Mouse (Mus musculus): Measurements from ENCODE around the gene Caln1. TPM values are rescaled to one million over a fixed set of nuclear protein-coding genes. Genes with fewer than 3 reads are reported as not detected.

Gene Caln1
- total and polyA plus RNA-seq, 2 experiments from 2014 or later = not detected

- TF ChIP-seq EP300 (IDR thresholded peaks at IDR 0.05; ENCODE audit: low read depth) (no peak), CTCF (IDR thresholded peaks at IDR 0.05; ENCODE audit: low read depth) (no peak)
Observed at GRCm38 (mm10) chr5:130875391-130875790, 506.1 kb downstream of the Caln1 start.

GRCm38 (mm10) chr5:130880331-130880730 is 511.1 kb downstream of the Caln1 start:
- WGBS = 85% methylated on average over 5 of the region's 5 CpGs
- Histone ChIP-seq H3K9me3 (replicated peaks; ENCODE audit: control insufficient read depth, low read length) (0 out of 2 replicates have a peak, but pooled peaks cover 7% of the 10 kb centered on the region), H3K36me3 (replicated peaks; ENCODE audit: control insufficient read depth, insufficient read depth, low read length) (no peaks in the 10 kb centered on the region), H3K27ac (ENCODE audit: low read depth) (no peak overlapping the region), H3K4me3 (ENCODE audit: low read depth, low read length) (no peak overlapping the region), H3K9ac (replicated peaks; ENCODE audit: low read depth, low read length) (no peak overlapping the region), H3K4me2 (ENCODE audit: low read depth, low read length) (no peak overlapping the region), H3K27me3 (ENCODE audit: control insufficient read depth, insufficient read depth, low read length) (no peaks in the 10 kb centered on the region), H3K4me1 (ENCODE audit: control insufficient read depth, insufficient read depth) (no peaks in the 10 kb centered on the region)
- no peak for TF ChIP-seq EP300 (IDR thresholded peaks at IDR 0.05; ENCODE audit: low read depth)
- TF ChIP-seq CTCF (IDR thresholded peaks at IDR 0.05; ENCODE audit: low read depth) = no peak
- DNase-seq (ENCODE audit: low spot score) (no peak), ATAC-seq (ENCODE audit: insufficient read depth, low read depth) (no peak)

More at GRCm38 (mm10) chr5:130875391-130875790, 506.1 kb downstream of the Caln1 start:
- ATAC-seq (ENCODE audit: insufficient read depth, low read depth) = no peak
- no peak overlapping the region for H3K4me2 ChIP-seq (ENCODE audit: low read depth, low read length)
- H3K9ac ChIP-seq (replicated peaks; ENCODE audit: low read depth, low read length) = no peak overlapping the region
- H3K27me3 ChIP-seq (ENCODE audit: control insufficient read depth, insufficient read depth, low read length) = no peaks in the 10 kb centered on the region
- no peaks in the 10 kb centered on the region for H3K4me1 ChIP-seq (ENCODE audit: control insufficient read depth, insufficient read depth)
- no peak overlapping the region for H3K27ac ChIP-seq (ENCODE audit: low read depth)
- no peaks in the 10 kb centered on the region for H3K36me3 ChIP-seq (replicated peaks; ENCODE audit: control insufficient read depth, insufficient read depth, low read length)
- DNase-seq (ENCODE audit: low spot score) = no peak
- H3K4me3 ChIP-seq (ENCODE audit: low read depth, low read length) = no peak overlapping the region
- 0 out of 2 replicates have a peak, but pooled peaks cover 7% of the 10 kb centered on the region for H3K9me3 ChIP-seq (replicated peaks; ENCODE audit: control insufficient read depth, low read length)
- WGBS = 86% methylated on average over 3 of the region's 3 CpGs

GRCm38 (mm10) chr5:130891735-130892134 is 522.5 kb downstream of the Caln1 start:
- WGBS = 73% methylated on average over 5 of the region's 5 CpGs
- no peak overlapping the region for H3K27ac ChIP-seq (ENCODE audit: low read depth)
- no peaks in the 10 kb centered on the region for H3K36me3 ChIP-seq (replicated peaks; ENCODE audit: control insufficient read depth, insufficient read depth, low read length)
- no peak for DNase-seq (ENCODE audit: low spot score)
- H3K4me2 ChIP-seq (ENCODE audit: low read depth, low read length) = no peak overlapping the region
- H3K4me3 ChIP-seq (ENCODE audit: low read depth, low read length) = no peak overlapping the region
- H3K27me3 ChIP-seq (ENCODE audit: control insufficient read depth, insufficient read depth, low read length) = no peaks in the 10 kb centered on the region
- H3K9me3 ChIP-seq (replicated peaks; ENCODE audit: control insufficient read depth, low read length) = no peaks in the 10 kb centered on the region; the same call in 1 of the 2 replicates
- ATAC-seq (ENCODE audit: insufficient read depth, low read depth) = no peak
- TF ChIP-seq EP300 (IDR thresholded peaks at IDR 0.05; ENCODE audit: low read depth) = no peak
- TF ChIP-seq CTCF (IDR thresholded peaks at IDR 0.05; ENCODE audit: low read depth) = no peak
- H3K4me1 ChIP-seq (ENCODE audit: control insufficient read depth, insufficient read depth) = no peaks in the 10 kb centered on the region
- no peak overlapping the region for H3K9ac ChIP-seq (replicated peaks; ENCODE audit: low read depth, low read length)

GRCm38 (mm10) chr5:130895991-130896390 is 526.7 kb downstream of the Caln1 start:
- Histone ChIP-seq H3K27ac (ENCODE audit: low read depth) (no peak overlapping the region), H3K27me3 (ENCODE audit: control insufficient read depth, insufficient read depth, low read length) (no peaks in the 10 kb centered on the region), H3K4me2 (ENCODE audit: low read depth, low read length) (no peak overlapping the region), H3K4me3 (ENCODE audit: low read depth, low read length) (no peak overlapping the region), H3K9ac (replicated peaks; ENCODE audit: low read depth, low read length) (no peak overlapping the region), H3K36me3 (replicated peaks; ENCODE audit: control insufficient read depth, insufficient read depth, low read length) (no peaks in the 10 kb centered on the region), H3K4me1 (ENCODE audit: control insufficient read depth, insufficient read depth) (no peaks in the 10 kb centered on the region), H3K9me3 (replicated peaks; ENCODE audit: control insufficient read depth, low read length) (no peaks in the 10 kb centered on the region; the same call in 1 of the 2 replicates)
- ATAC-seq (ENCODE audit: insufficient read depth, low read depth) (no peak), DNase-seq (ENCODE audit: low spot score) (no peak)
- WGBS = 84% methylated on average over 3 of the region's 3 CpGs
- no peak for TF ChIP-seq CTCF (IDR thresholded peaks at IDR 0.05; ENCODE audit: low read depth)
- TF ChIP-seq EP300 (IDR thresholded peaks at IDR 0.05; ENCODE audit: low read depth) = no peak

Other genes starting within 250 kb of the Caln1 start
- gene Kctd7, start 224.6 kb upstream of the Caln1 start, total RNA-seq (2014; rRNA removed; ENCODE audit: low replicate concordance) = 1.2 and 4.8 TPM in 2 replicates
- gene Kctd7, start 224.6 kb upstream of the Caln1 start, polyA plus RNA-seq (2015; fragmentation: Nextera tagmentation; extraction: Ambion mirVana) = 3.7 and 4.2 TPM in 2 replicates
- gene Rabgef1, start 197.7 kb upstream of the Caln1 start, total RNA-seq (2014; rRNA removed; ENCODE audit: low replicate concordance) = 4.6 and 17.5 TPM in 2 replicates
- 16.7 and 19.8 TPM in 2 replicates for gene Rabgef1, start 197.7 kb upstream of the Caln1 start, polyA plus RNA-seq (2015; fragmentation: Nextera tagmentation; extraction: Ambion mirVana)
- gene Tmem248, start 152.4 kb upstream of the Caln1 start, total RNA-seq (2014; rRNA removed; ENCODE audit: low replicate concordance) = 31.9 and 38.1 TPM in 2 replicates
- 23.9 and 24.5 TPM in 2 replicates for gene Tmem248, start 152.4 kb upstream of the Caln1 start, polyA plus RNA-seq (2015; fragmentation: Nextera tagmentation; extraction: Ambion mirVana)
- 8.6 and 15.7 TPM in 2 replicates for gene Sbds, start 113.9 kb upstream of the Caln1 start, total RNA-seq (2014; rRNA removed; ENCODE audit: low replicate concordance)
- 56.9 and 57.6 TPM in 2 replicates for gene Sbds, start 113.9 kb upstream of the Caln1 start, polyA plus RNA-seq (2015; fragmentation: Nextera tagmentation; extraction: Ambion mirVana)
- gene Tyw1, start 113.8 kb upstream of the Caln1 start, total RNA-seq (2014; rRNA removed; ENCODE audit: low replicate concordance) = 7.0 and 18.9 TPM in 2 replicates
- 11.1 and 11.6 TPM in 2 replicates for gene Tyw1, start 113.8 kb upstream of the Caln1 start, polyA plus RNA-seq (2015; fragmentation: Nextera tagmentation; extraction: Ambion mirVana)
- not detected in 2 replicates for gene A330070K13Rik, start 15.2 kb downstream of the Caln1 start, total RNA-seq (2014; rRNA removed; ENCODE audit: low replicate concordance)
- not detected in 2 replicates for gene A330070K13Rik, start 15.2 kb downstream of the Caln1 start, polyA plus RNA-seq (2015; fragmentation: Nextera tagmentation; extraction: Ambion mirVana)